Mouse (Mus musculus) 416B (cell line): Measurements from ENCODE around the gene Slc23a2.
A peak's percentile ranks its signal among the peaks of the same experiment; 100 is the strongest.

Experiments
- DNase-seq: peaks from one replicate; pipeline ENCODE4 v3.0.0; 2011; ENCODE audit warnings: low read depth

Slc23a2 gene

GRCm38 (mm10) chr2:132144971-132145691 is at the start of gene Slc23a2:
Gene Slc23a2 (minus strand): TSS chr2:132145108.
- no peak for DNase-seq

GRCm38 (mm10) chr2:132190602-132191161 is 45.8 kb upstream of the Slc23a2 start:
- no peak for DNase-seq

GRCm38 (mm10) chr2:132183874-132184273 is 39.0 kb upstream of the Slc23a2 start:
- no peak for DNase-seq

DNA sequence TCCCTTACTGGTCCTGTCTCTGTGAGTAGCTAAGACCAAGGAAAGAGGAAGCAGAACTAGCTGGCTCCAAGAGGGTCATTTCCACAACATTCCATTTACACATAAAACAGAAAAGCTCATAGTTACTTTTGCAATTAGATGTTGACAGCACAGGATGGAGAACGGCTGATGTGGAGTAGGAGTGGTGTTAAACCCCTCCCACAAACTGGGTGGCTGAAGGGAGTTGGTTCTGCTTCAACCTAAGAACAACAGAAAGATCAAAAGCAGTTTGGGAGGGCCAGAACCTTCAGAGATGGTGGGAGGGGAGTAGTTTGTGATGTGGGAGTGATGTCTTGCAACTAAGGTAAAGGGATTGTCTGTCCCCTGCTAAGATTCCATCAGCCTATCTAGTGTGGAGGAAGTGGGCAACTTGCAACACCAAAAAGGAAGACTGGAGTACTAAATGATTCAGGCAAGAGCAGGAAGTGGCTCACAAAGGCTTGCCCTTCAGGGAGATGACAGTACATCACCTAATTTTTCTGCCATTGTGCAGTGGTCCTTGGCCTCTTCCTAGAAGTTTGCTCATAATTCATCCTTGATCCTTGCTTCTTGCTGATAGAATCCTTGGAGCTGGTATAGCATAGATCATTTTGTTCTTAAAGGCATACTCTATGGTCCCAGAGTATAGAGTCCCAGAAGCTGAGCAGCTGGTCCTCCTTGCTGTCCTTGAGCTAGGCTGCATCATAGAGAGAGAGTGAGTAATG is 35.7 kb upstream of the Slc23a2 start:
- DNase-seq = peak; percentile 88

- DNase-seq = no peak
These were observed 34.5 kb upstream of the Slc23a2 start for GRCm38 (mm10) chr2:132179371-132179770.

DNA sequence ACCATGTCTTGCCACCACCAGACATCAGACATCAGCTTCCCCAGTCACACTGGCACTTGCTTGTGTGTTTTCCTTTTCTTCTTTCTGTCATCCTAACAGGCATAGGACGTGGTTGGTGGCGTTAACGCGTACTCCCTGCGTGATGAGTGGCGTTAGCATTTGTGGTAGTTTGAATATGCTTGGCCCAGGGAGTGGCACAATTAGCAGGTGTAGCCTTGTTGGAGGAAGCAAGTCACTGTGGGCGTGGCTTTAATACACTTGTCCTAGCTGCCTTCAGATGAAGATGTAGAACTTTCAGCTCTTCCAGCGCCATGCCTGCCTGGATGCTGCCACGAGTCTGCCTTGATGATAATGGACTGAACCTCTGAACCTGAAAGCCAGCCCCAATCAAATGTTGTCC is 32.5 kb upstream of the Slc23a2 start:
- DNase-seq = no peak

DNA sequence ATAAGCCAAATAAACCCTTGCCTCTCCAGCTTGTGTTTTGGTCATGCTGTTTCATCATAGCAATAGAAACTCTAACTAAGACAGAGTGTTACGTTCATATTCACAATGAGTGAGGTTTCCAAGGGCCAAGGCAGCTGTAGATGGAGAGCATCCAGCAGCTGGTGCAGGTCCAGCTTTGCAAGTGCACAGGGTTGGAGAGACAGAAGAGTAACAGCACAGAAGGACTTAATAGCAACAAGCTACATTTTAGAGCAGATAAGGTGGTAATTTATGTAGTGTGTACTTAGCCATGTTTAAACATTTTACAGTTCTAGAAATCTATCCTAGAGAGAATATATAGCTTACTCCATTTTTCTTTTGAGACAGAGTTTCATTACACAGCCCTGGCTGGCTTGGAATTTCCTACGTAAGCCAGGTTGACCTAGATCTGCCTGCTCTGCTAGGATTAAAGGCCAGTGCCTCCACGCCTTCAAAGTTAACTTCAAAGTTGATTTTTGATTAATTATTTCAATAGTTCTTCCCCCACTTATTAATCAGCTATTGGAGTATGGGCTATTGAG is 31.5 kb upstream of the Slc23a2 start:
- no peak for DNase-seq

GRCm38 (mm10) chr2:132174048-132174447 is 29.1 kb upstream of the Slc23a2 start:
- DNase-seq = no peak

DNA sequence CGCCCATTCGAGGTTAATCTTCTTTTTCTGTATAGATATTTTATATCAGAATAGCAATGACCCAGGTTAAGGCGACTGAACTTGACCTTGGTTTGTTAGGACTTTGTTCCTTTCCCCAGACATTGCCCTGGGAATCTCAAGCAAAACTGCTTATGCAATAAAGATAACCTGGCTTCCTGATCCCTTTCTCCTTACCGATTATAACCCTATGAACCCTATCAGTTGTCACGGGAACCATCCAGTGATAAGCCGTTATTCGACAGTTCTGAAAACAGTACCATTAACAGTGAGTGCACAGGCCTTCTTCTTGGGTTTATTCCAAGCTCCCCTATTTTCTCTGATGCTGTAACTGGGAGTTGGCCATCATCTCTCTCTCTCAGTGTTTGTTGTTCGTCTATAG is 27.0 kb upstream of the Slc23a2 start:
- no peak for DNase-seq

GRCm38 (mm10) chr2:132169150-132169549 is 24.2 kb upstream of the Slc23a2 start:
- DNase-seq = peak; percentile 58

- no peak for DNase-seq
These were observed 18.7 kb upstream of the Slc23a2 start for GRCm38 (mm10) chr2:132163626-132164025.

DNA sequence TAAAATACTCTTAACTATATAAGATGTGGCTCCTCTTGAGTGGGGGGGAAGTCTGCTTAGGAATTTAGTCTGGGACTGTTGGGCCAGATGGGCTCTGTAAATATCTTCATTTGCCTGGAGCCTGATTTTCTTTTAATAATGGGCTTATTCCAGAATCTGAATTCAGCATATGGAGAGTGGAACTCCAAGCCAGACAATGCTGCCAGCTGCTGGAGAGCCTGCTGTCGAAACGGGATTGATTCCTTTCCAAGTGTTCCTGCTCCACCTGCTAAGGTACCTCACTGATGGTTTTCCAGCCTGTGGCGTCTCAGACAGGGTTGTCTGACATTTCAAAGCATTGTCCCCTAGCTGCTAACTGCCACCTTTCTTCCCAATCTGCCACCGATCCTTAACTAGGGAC is 12.6 kb upstream of the Slc23a2 start:
- no peak for DNase-seq

DNA sequence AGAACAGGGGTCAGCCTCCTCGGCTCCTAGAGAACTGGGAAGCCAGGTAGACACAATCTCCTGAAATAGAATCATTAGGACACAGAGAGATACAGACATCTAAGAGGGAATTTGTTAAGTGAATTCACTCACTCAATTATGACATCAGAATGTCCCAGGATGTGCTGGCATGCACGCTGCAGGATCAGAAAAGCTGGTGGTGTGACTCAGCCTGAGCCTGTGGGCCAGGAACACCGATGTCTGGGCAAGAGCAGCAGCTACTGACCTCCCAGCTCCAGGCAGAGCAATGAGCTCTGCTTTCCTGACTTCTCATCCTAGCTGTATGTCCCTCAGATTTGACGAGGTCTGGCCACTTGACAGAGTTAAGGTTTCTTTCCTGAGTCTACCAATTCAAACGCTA is 7.8 kb upstream of the Slc23a2 start:
- DNase-seq = no peak

DNA sequence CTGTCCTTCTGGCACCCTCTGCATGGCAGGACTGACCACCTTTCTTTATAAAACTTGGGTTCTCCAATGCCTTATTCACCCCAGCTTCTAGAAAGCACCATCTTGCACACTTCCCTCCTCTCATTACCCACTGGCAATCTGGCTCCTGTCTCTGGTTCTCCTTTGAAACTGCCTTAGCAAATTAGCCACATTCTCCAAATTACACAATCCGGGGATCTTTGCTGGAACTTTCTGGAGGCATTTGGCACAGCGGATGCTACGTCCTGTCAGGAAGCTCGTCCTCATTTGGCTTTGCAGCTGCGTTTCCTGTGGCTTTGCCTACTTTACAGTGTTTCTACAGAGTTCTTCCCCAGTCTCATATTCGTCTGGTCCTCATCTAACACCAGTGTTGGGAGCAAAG is 6.7 kb upstream of the Slc23a2 start:
- DNase-seq = no peak

DNA sequence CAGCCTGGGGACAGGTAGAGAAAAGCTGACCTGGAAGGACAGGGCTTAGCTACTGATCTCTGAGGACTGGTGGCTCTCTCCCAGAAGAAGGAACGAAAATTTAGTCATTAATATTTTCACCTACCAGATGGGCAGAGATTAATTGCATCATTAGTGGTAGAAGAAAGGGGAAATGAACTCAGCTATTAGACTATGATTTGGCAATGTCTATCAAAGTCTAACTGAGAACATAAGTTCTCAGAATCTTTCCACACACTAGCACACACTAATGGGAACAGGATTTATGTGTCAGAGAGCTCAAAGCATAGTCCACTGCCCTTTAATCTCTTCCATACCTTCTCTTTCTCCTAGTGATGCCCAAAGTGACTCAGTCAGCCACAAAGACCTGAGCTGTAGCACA is 6.0 kb upstream of the Slc23a2 start:
- peak; percentile 65 for DNase-seq

DNA sequence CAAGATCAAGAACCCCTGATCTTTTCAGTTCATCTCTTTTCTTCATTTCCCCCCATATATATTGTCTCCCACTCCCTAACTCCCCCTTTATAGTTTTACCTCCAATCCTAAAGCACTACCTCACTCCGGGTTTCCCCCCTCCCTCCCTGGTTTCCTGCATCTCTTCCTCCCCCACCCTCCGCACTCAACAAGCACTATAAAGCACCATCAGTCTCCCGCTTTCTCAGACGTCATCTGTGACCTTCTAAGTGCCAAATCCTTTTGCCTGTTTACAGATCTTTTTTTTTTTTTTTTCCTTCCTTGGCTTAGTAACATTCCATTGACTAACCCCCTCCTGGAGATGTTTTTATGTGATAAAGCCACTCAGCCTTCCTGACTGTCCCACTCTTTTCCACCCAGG is 1.6 kb upstream of the Slc23a2 start:
- DNase-seq = no peak

DNA sequence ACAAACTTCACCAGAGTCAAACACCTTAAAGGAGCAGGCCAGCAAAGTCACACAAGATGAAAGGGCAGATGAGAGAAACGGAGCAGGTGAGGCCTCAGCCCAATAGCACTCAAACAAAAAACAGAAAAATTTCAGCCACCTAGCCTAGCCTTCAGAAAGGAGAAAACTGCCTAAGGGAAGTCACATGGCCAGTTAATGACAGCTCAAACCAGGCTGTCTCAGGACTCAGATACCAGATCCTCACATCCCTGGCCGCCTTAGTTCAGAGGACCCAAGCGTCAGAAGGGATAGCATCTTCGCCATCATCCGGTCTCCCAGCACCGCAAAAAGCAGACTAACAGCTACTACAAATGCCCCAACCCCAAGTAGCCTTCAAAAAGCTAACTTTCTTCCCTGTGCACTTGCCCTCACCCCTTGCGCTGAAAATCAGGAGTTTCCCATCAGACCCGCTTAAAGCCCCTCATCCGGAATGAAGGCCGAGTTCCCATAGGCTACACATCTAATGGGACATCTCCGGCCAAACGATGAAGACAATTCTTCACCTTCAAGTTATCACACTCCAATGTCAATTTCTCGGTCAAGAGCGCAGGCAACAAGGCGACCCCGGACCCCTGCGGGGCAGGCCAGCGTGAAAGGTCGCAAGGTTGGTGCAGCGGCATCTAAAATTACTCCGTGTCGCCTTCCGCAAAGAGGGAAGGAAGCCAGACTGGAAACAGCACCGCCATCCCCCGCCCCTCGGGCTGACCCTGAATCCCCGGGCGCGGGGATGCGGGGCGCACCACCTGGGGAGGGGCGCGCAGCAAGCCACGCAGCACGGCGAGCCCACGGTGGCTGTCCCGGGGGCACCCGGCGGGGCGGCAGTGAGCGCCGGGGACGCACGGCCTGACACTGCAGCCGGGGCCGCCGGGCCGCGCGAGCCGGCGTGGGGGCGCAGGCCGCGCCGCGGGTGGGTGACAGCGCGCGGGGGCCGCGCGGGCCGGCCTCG is 673 bp downstream of the Slc23a2 start:
- DNase-seq = no peak

- DNase-seq = no peak
These were observed 2.3 kb downstream of the Slc23a2 start for GRCm38 (mm10) chr2:132142606-132143005.

DNA sequence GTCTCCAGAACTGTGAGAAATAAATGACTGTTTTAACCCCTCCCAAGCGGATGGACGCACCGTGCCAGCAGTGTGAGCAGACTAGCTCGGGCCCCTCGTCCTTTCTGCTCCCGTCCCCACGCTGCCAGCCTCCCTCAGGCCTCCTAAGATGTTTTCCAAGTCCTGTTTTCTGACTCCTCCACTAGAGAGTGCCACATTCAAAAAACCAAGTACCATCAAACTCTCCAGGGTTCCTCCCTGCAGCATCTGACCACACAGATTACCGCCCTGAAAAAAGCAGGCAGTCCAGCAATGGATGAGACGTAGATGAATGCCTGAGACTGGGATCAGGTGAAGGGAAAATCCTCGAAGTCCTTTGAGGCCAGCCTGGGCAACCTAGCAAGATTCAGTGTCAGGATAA is 4.4 kb downstream of the Slc23a2 start:
- no peak for DNase-seq

DNA sequence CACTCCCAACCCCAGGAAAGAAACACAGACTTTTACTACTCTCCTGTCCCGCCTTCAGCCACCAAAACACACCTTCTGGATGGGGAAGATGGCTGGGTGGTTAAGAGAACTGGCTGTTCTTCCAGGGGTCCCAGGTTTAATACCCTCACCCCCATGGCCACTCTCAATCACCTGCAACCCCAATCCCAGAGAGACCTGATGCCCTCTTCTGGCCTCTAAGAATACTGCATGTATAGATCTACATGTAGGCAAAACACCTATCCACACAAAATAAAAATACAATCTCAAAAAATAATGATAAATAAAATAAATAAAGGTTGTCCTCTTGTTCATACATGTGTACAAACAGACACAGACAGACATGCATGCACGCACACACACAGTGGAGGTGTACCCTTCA is 5.8 kb downstream of the Slc23a2 start:
- no peak for DNase-seq

DNA sequence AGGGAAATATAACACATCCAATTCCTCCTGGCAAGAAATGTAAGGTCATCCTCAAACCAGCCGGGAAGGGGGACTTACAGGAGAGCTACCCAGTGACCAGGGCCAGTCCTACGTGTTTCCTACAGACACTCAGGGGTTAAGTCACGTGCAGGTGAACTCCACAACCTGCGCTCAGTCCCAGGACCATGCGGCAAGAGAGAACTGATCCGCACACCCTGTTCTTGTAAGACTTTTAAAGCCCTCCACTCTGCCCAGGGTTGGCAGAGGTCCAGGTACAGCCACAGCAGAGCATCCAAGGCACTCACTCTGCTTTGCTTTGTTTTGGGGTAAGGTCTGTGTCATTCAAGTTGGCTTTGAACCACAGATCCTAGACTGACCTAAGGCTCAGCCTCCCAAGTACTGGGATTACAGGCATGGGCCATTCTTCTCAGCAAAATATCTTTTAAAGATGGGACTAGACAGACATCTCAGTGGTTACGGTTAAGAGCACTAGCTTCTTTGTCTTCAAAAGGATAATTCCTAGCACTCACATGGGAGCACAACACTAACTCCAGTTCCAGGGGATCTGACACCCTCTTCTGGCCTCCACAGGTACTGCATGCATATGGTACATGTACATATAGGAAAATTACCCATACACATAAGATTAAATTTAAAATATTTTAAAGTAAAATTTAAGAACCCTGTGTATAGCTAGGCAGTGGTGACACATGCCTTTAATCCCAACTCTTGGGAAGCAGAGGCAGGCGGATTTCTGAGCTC is 8.9 kb downstream of the Slc23a2 start:
- DNase-seq = peak; percentile 51
